Comparison of ENCODE assay signal across 20 mouse cellular contexts in genomic region chr7:133050681-133051080, GRCm38 (mm10).
DNase-seq lines count a peak whose midpoint lies in the region; ATAC-seq and TF ChIP-seq lines count a peak whose summit lies in the region.
"Had no signal": no experiment of that assay in that cellular context is flagged by ENCODE, and none has a peak within 500 bp of the region (broad histone marks: within the 10 kb centered on the region; RNA-seq: fewer than 3 reads in every experiment).

No protein-coding gene starts in this region.

- H3K27ac ChIP-seq in kidney, postnatal 0 days = peak overlapping the region; percentile 58; the same call in 1 of the 2 replicates
- H3K27ac ChIP-seq: forebrain, embryonic 15.5 days; heart, adult 2 months; hindbrain, embryonic 14.5 days; liver, embryonic 13.5 days; neural tube, embryonic 13.5 days had no signal

- H3K27me3 ChIP-seq in kidney, postnatal 0 days (ENCODE audit: insufficient read depth, low read length) = no peaks in the 10 kb centered on the region
- H3K27me3 ChIP-seq: forebrain, embryonic 15.5 days; liver, embryonic 13.5 days; neural tube, embryonic 13.5 days had no signal

- WGBS in kidney, postnatal 0 days = 52% methylated on average over 6 of the region's 6 CpGs

- no peak overlapping the region for H3K4me2 ChIP-seq in kidney, postnatal 0 days (ENCODE audit: low read length)
- H3K4me2 ChIP-seq: forebrain, embryonic 15.5 days; hindbrain, embryonic 14.5 days; liver, embryonic 13.5 days; neural tube, embryonic 13.5 days had no signal

- H3K9me3 ChIP-seq in kidney, postnatal 0 days (replicated peaks; ENCODE audit: low read length) = no peaks in the 10 kb centered on the region
- H3K9me3 ChIP-seq: forebrain, embryonic 15.5 days; liver, embryonic 13.5 days; neural tube, embryonic 13.5 days had no signal

- no peak for TF ChIP-seq CTCF in kidney, postnatal 0 days (IDR thresholded peaks at IDR 0.05; ENCODE audit: low read depth)

- DNase-seq in urinary bladder, postnatal 14 days (ENCODE audit: low spot score) = peak; percentile 67
- no peak for DNase-seq in urinary bladder, adult 2 months (ENCODE audit: low spot score)
- DNase-seq in kidney, adult 11 months = peak; percentile 82
- peak; percentile 47 for DNase-seq in kidney, postnatal 0 days (ENCODE audit: low spot score)
- peak; percentile 62 for DNase-seq in yolk sac, embryonic 10.5 days (ENCODE audit: low spot score)
- no peak for DNase-seq in retina, embryonic 14.5 days (ENCODE audit: low spot score)
- no peak for DNase-seq in heart, adult 11 months
- DNase-seq: adrenal gland, postnatal 25 days; B cell, adult 2 months; cerebellum, adult 18-20 months; heart, adult 2 months; liver, embryonic 13.5 days; right cerebral cortex, postnatal 25 days; thymus, postnatal 25 days had no signal

- H3K4me1 ChIP-seq in kidney, postnatal 0 days (replicated peaks; ENCODE audit: insufficient read depth, low read length) = peaks cover 19% of the 10 kb centered on the region; the same call in 1 of the 2 replicates
- H3K4me1 ChIP-seq: forebrain, embryonic 15.5 days had no signal

- peak; percentile 67 for ATAC-seq in kidney, postnatal 0 days (replicated peaks; ENCODE audit: low FRiP score, low read depth)
- no peak for ATAC-seq in megakaryocyte progenitor cell, adult 5-6 weeks (replicated peaks; ENCODE audit: poor library complexity)
- ATAC-seq: activated CD4-positive, CD25-positive, alpha-beta regulatory T cell, adult 4 months; forebrain, embryonic 15.5 days had no signal

- H3K4me3 ChIP-seq in kidney, postnatal 0 days (replicated peaks; ENCODE audit: low read depth, low read length) = no peak overlapping the region
- H3K4me3 ChIP-seq: erythroblast, embryonic 14.5 days; forebrain, embryonic 15.5 days; heart, adult 2 months; liver, embryonic 13.5 days; neural tube, embryonic 13.5 days had no signal

- H3K36me3 ChIP-seq in kidney, postnatal 0 days (ENCODE audit: insufficient read depth, low read length) = peaks cover 7% of the 10 kb centered on the region; the same call in 1 of the 2 replicates
- H3K36me3 ChIP-seq: forebrain, embryonic 15.5 days; liver, embryonic 13.5 days had no signal

- no peak overlapping the region for H3K9ac ChIP-seq in kidney, postnatal 0 days (ENCODE audit: low read depth, low read length)
- H3K9ac ChIP-seq: forebrain, embryonic 15.5 days; hindbrain, embryonic 14.5 days; liver, embryonic 13.5 days; neural tube, embryonic 13.5 days had no signal

Comparison
In these comparisons a context has a peak if more than half of its experiments do, and no peak if none do; other contexts are left out.
1. DNase-seq: peak in urinary bladder, postnatal 14 days (single experiment), kidney, adult 11 months (single experiment), kidney, postnatal 0 days (single experiment) and yolk sac, embryonic 10.5 days (single experiment); none in urinary bladder, adult 2 months (single experiment), retina, embryonic 14.5 days (single experiment) and heart, adult 11 months (single experiment).